Mouse (Mus musculus) erythroblast, embryonic 14.5 days (primary cell): ENCODE results near the gene Nog. TPM values are rescaled to one million over a fixed set of nuclear protein-coding genes. Genes with fewer than 3 reads are reported as not detected.

ENCODE experiments used
- H3K27me3 ChIP-seq: 2 replicates; pipeline ENCODE4 v1.6.1; 2012; ENCODE audit warnings: inconsistent platforms; ENCODE audit not compliant: control insufficient read depth
- H3K36me3 ChIP-seq: 2 replicates; pipeline ENCODE4 v1.6.1; 2012; ENCODE audit warnings: mild to moderate bottlenecking, inconsistent platforms; ENCODE audit not compliant: control insufficient read depth
- H3K4me1 ChIP-seq: 2 replicates; pipeline ENCODE4 v1.6.1; 2012; ENCODE audit warnings: inconsistent platforms; ENCODE audit not compliant: control insufficient read depth
- H3K4me3 ChIP-seq: replicated peaks from 2 replicates; pipeline ENCODE3; 2012; ENCODE audit warnings: moderate library complexity, mild to moderate bottlenecking, inconsistent platforms
- H3K9me3 ChIP-seq: 2 replicates; pipeline ENCODE4 v1.6.1; 2012; ENCODE audit warnings: low read length, inconsistent platforms, mixed read lengths; ENCODE audit not compliant: control insufficient read depth
- GATA1 ChIP-seq: IDR thresholded peaks from 2 replicates; pipeline ENCODE4 v1.6.1; 2012; ENCODE audit warnings: low read length, inconsistent platforms, mixed read lengths
- TAL1 ChIP-seq: IDR thresholded peaks from 3 replicates; pipeline ENCODE4 v1.6.1; 2012; ENCODE audit warnings: low read length, inconsistent platforms, mixed read lengths
- polyA plus RNA-seq: library from polyadenylated mRNA; stranded (reverse); fragments of >175 nt; gene quantifications from 2 replicates; pipeline ENCODE4 v1.2.3, GENCODE M21; 2012

The Nog gene
- polyA plus RNA-seq, 1 experiment: not detected

GRCm38 (mm10) chr11:89298285-89299010 is 3.7 kb downstream of the Nog start:
- Histone ChIP-seq H3K27me3 (peaks cover 68% of the 10 kb centered on the region), H3K4me3 (no peak overlapping the region), H3K36me3 (no peaks in the 10 kb centered on the region), H3K9me3 (peaks cover 4% of the 10 kb centered on the region; the same call in 1 of the 2 replicates), H3K4me1 (no peaks in the 10 kb centered on the region)
- no peak for TF ChIP-seq GATA1
- TF ChIP-seq TAL1: no peak

GRCm38 (mm10) chr11:89297521-89297920 is 4.6 kb downstream of the Nog start:
- peaks cover 4% of the 10 kb centered on the region; the same call in 1 of the 2 replicates for H3K9me3 ChIP-seq
- no peaks in the 10 kb centered on the region for H3K4me1 ChIP-seq
- H3K4me3 ChIP-seq: no peak overlapping the region
- no peaks in the 10 kb centered on the region for H3K36me3 ChIP-seq
- H3K27me3 ChIP-seq: peaks cover 59% of the 10 kb centered on the region
- no peak for TF ChIP-seq TAL1
- TF ChIP-seq GATA1: no peak

GRCm38 (mm10) chr11:89269809-89270361 is 32.2 kb downstream of the Nog start:
- Histone ChIP-seq H3K9me3 (no peaks in the 10 kb centered on the region), H3K27me3 (no peaks in the 10 kb centered on the region), H3K4me3 (no peak overlapping the region), H3K4me1 (no peaks in the 10 kb centered on the region), H3K36me3 (no peaks in the 10 kb centered on the region)
- TF ChIP-seq TAL1 (no peak), GATA1 (no peak)

- Histone ChIP-seq H3K4me1 (no peaks in the 10 kb centered on the region), H3K36me3 (no peaks in the 10 kb centered on the region), H3K27me3 (no peaks in the 10 kb centered on the region), H3K4me3 (no peak overlapping the region), H3K9me3 (no peaks in the 10 kb centered on the region)
- no peak for TF ChIP-seq GATA1
- no peak for TF ChIP-seq TAL1
Measured at GRCm38 (mm10) chr11:89267520-89267919, 34.6 kb downstream of the Nog start.

GRCm38 (mm10) chr11:89265080-89265479 is 37.1 kb downstream of the Nog start:
- no peaks in the 10 kb centered on the region for H3K36me3 ChIP-seq
- H3K9me3 ChIP-seq: no peaks in the 10 kb centered on the region
- H3K4me3 ChIP-seq: no peak overlapping the region
- H3K4me1 ChIP-seq: no peaks in the 10 kb centered on the region
- no peak for TF ChIP-seq TAL1
- TF ChIP-seq GATA1: no peak
- no peaks in the 10 kb centered on the region for H3K27me3 ChIP-seq

- H3K9me3 ChIP-seq: no peaks in the 10 kb centered on the region
- H3K27me3 ChIP-seq: no peaks in the 10 kb centered on the region
- H3K4me3 ChIP-seq: no peak overlapping the region
- H3K36me3 ChIP-seq: no peaks in the 10 kb centered on the region
- no peak for TF ChIP-seq TAL1
- no peak for TF ChIP-seq GATA1
- H3K4me1 ChIP-seq: no peaks in the 10 kb centered on the region
Measured at GRCm38 (mm10) chr11:89259338-89259915, 42.7 kb downstream of the Nog start.

- no peaks in the 10 kb centered on the region for H3K36me3 ChIP-seq
- no peaks in the 10 kb centered on the region; the same call in 1 of the 2 replicates for H3K9me3 ChIP-seq
- H3K27me3 ChIP-seq: no peaks in the 10 kb centered on the region
- no peaks in the 10 kb centered on the region for H3K4me1 ChIP-seq
- H3K4me3 ChIP-seq: no peak overlapping the region
- no peak for TF ChIP-seq GATA1
Measured at GRCm38 (mm10) chr11:89257893-89258292, 44.2 kb downstream of the Nog start.

GRCm38 (mm10) chr11:89253973-89254372 is 48.2 kb downstream of the Nog start:
- Histone ChIP-seq H3K4me1 (no peaks in the 10 kb centered on the region), H3K36me3 (no peaks in the 10 kb centered on the region), H3K9me3 (no peaks in the 10 kb centered on the region; the same call in 1 of the 2 replicates), H3K27me3 (no peaks in the 10 kb centered on the region), H3K4me3 (no peak overlapping the region)
- no peak for TF ChIP-seq GATA1
- no peak for TF ChIP-seq TAL1

Other genes starting within 250 kb of the Nog start
- gene Dgke, start 235.5 kb downstream of the Nog start, polyA plus RNA-seq: not detected in 2 replicates
- not detected in 2 replicates for gene Gm525, start 228.5 kb downstream of the Nog start, polyA plus RNA-seq